Mouse (Mus musculus): ENCODE measurements around the gene Pcid2. TPM values are rescaled to one million over a fixed set of nuclear protein-coding genes. Genes with fewer than 3 reads are reported as not detected.

Pcid2 gene
- polyA plus RNA-seq, 1 experiment from 2014 or later: 49.8 TPM

Small RNAs within 50 kb of the gene (microRNA-seq; reads per million reads assigned to microRNA genes)
- gene Mir7065: not detected

Other genes with a start within 250 kb of the Pcid2 start
- 80.3 and 99.0 TPM in 2 replicates for gene Mcf2l, start 231.7 kb downstream of the Pcid2 start, polyA plus RNA-seq (2015; fragmentation: Nextera tagmentation; extraction: Ambion mirVana)
- gene F7, start 79.4 kb downstream of the Pcid2 start, polyA plus RNA-seq (2015; fragmentation: Nextera tagmentation; extraction: Ambion mirVana): 0.09 and 0.15 TPM in 2 replicates
- 0.35 TPM in 2 replicates for gene F10, start 68.2 kb downstream of the Pcid2 start, polyA plus RNA-seq (2015; fragmentation: Nextera tagmentation; extraction: Ambion mirVana)
- gene Proz, start 44.5 kb downstream of the Pcid2 start, polyA plus RNA-seq (2015; fragmentation: Nextera tagmentation; extraction: Ambion mirVana): 0.92 and 1.1 TPM in 2 replicates
- 66.3 and 69.0 TPM in 2 replicates for gene Cul4a, start 162 bp upstream of the Pcid2 start, polyA plus RNA-seq (2015; fragmentation: Nextera tagmentation; extraction: Ambion mirVana)
- gene Lamp1, start 53.7 kb upstream of the Pcid2 start, polyA plus RNA-seq (2015; fragmentation: Nextera tagmentation; extraction: Ambion mirVana): 194 and 201 TPM in 2 replicates
- gene Grtp1, start 95.2 kb upstream of the Pcid2 start, polyA plus RNA-seq (2015; fragmentation: Nextera tagmentation; extraction: Ambion mirVana): 23.6 and 26.9 TPM in 2 replicates
- 0.97 TPM in 1 of 2 replicates, not detected in the other for gene Adprhl1, start 148.7 kb upstream of the Pcid2 start, polyA plus RNA-seq (2015; fragmentation: Nextera tagmentation; extraction: Ambion mirVana)
- 31.6 and 35.1 TPM in 2 replicates for gene Dcun1d2, start 182.7 kb upstream of the Pcid2 start, polyA plus RNA-seq (2015; fragmentation: Nextera tagmentation; extraction: Ambion mirVana)
- gene Tmco3, start 182.7 kb upstream of the Pcid2 start, polyA plus RNA-seq (2015; fragmentation: Nextera tagmentation; extraction: Ambion mirVana): 40.3 and 40.4 TPM in 2 replicates
- 167 and 170 TPM in 2 replicates for gene Tfdp1, start 233.3 kb upstream of the Pcid2 start, polyA plus RNA-seq (2015; fragmentation: Nextera tagmentation; extraction: Ambion mirVana)